Mouse (Mus musculus): ENCODE results near the gene Agr3. TPM values are rescaled to one million over a fixed set of nuclear protein-coding genes. Genes with fewer than 3 reads are reported as not detected.

The Agr3 gene
- polyA plus RNA-seq (2015; fragmentation: Nextera tagmentation; extraction: Ambion mirVana) = 0.39 TPM in 1 of 2 replicates, not detected in the other

GRCm38 (mm10) chr12:35925402-35925801 lies at the start of gene Agr3:
Gene Agr3 (plus strand): TSS chr12:35925620.
- no peak for DNase-seq (ENCODE audit: low spot score)

- DNase-seq (ENCODE audit: low spot score) = peak; percentile 19
Observed at GRCm38 (mm10) chr12:35884892-35885558, 40.4 kb upstream of the Agr3 start.

- DNase-seq (ENCODE audit: low spot score) = no peak
Observed at GRCm38 (mm10) chr12:35889383-35889782, 36.0 kb upstream of the Agr3 start.

- no peak for DNase-seq (ENCODE audit: low spot score)
Observed at GRCm38 (mm10) chr12:35890756-35891155, 34.7 kb upstream of the Agr3 start.

GRCm38 (mm10) chr12:35894304-35894900 lies 31.0 kb upstream of the Agr3 start:
- DNase-seq (ENCODE audit: low spot score) = no peak

GRCm38 (mm10) chr12:35895875-35896763 lies 29.3 kb upstream of the Agr3 start:
- peak; percentile 70 for DNase-seq (ENCODE audit: low spot score)

GRCm38 (mm10) chr12:35896764-35897282 lies 28.6 kb upstream of the Agr3 start:
- no peak for DNase-seq (ENCODE audit: low spot score)

- DNase-seq (ENCODE audit: low spot score) = no peak
Observed at GRCm38 (mm10) chr12:35910632-35911031, 14.8 kb upstream of the Agr3 start.

- peak; percentile 35 for DNase-seq (ENCODE audit: low spot score)
Observed at GRCm38 (mm10) chr12:35915813-35916212, 9.6 kb upstream of the Agr3 start.

- no peak for DNase-seq (ENCODE audit: low spot score)
Observed at GRCm38 (mm10) chr12:35916467-35916866, 9.0 kb upstream of the Agr3 start.

- no peak for DNase-seq (ENCODE audit: low spot score)
Observed at GRCm38 (mm10) chr12:35918031-35918430, 7.4 kb upstream of the Agr3 start.

GRCm38 (mm10) chr12:35927804-35928203 lies 2.4 kb downstream of the Agr3 start:
- DNase-seq (ENCODE audit: low spot score) = no peak

- DNase-seq (ENCODE audit: low spot score) = no peak
Observed at GRCm38 (mm10) chr12:35932816-35933215, 7.4 kb downstream of the Agr3 start.

- no peak for DNase-seq (ENCODE audit: low spot score)
Observed at GRCm38 (mm10) chr12:35951757-35952156, 26.3 kb downstream of the Agr3 start.

GRCm38 (mm10) chr12:35957235-35957634 lies 31.8 kb downstream of the Agr3 start:
- DNase-seq (ENCODE audit: low spot score) = peak; percentile 42

GRCm38 (mm10) chr12:35966098-35966767 lies 40.8 kb downstream of the Agr3 start:
- DNase-seq (ENCODE audit: low spot score) = no peak

- DNase-seq (ENCODE audit: low spot score) = no peak
Observed at GRCm38 (mm10) chr12:35966768-35967141, 41.3 kb downstream of the Agr3 start.

GRCm38 (mm10) chr12:35975898-35976297 lies 50.5 kb downstream of the Agr3 start:
- no peak for DNase-seq (ENCODE audit: low spot score)

- DNase-seq (ENCODE audit: low spot score) = no peak
Observed at GRCm38 (mm10) chr12:35977633-35978246, 52.3 kb downstream of the Agr3 start.

- no peak for DNase-seq (ENCODE audit: low spot score)
Observed at GRCm38 (mm10) chr12:35979625-35980024, 54.2 kb downstream of the Agr3 start.

Data from thymus, postnatal 0 days (tissue).